In the genomic region with DNA sequence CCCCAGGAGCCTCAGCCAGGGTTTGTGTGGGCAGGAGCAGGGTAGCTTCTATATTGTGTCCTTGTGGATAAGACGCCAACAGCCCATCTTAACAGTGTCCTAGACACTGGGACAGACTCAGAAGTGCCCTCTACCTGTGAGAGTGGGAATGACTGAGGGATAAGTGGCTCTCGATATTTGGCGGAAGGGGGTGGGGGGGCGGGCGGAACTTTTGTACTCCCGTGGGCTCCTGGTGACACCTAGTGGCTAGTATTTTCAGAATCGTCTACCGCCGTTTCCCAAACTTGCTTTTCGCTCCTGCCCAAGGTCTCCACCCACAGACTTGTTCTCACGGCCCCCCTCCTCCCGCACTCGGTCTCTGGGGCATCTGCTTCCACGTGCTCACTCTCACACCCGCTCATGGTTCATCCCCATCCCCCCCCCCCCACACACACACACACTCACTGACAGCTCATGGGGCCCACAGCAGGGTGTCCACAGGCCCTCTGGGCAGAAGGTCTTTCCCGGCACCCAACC, we compare ENCODE assay signal across 8 mouse cellular contexts. TPM values are rescaled to one million over a fixed set of nuclear protein-coding genes. Genes with fewer than 3 reads are reported as not detected.
DNase-seq lines count a peak whose midpoint lies in the region; ATAC-seq lines count a peak whose summit lies in the region.

No protein-coding gene starts in this region.

- no peak overlapping the region for H3K9ac ChIP-seq in hindbrain, embryonic 14.5 days

- H3K4me1 ChIP-seq in hindbrain, embryonic 14.5 days (replicated peaks; ENCODE audit: control insufficient read depth, insufficient read depth, low read length) = no peaks in the 10 kb centered on the region

- DNase-seq in WW6 (ENCODE audit: low read depth, low spot score) = peak; percentile 69
- peak; percentile 93 to 95 for DNase-seq in cerebellum, postnatal 10 days
- DNase-seq in frontal cortex, postnatal 25 days (ENCODE audit: low spot score in 2 of 2) = peak; percentile 29 to 64
- DNase-seq in hindbrain, embryonic 14.5 days (ENCODE audit: low spot score) = peak; percentile 89
- peak; percentile 84 to 89 for DNase-seq in layer of hippocampus, postnatal 10 days (ENCODE audit: low spot score in 2 of 2)
- peak; percentile 84 for DNase-seq in lung, postnatal 14 days
- peak; percentile 96 for DNase-seq in retina, embryonic 14.5 days (ENCODE audit: low spot score)

- H3K9me3 ChIP-seq in hindbrain, embryonic 14.5 days (ENCODE audit: control insufficient read depth, low read length) = no peaks in the 10 kb centered on the region

- 2% methylated on average over 15 of the region's 16 CpGs for WGBS in hindbrain, embryonic 14.5 days

- no peaks in the 10 kb centered on the region for H3K36me3 ChIP-seq in hindbrain, embryonic 14.5 days (replicated peaks; ENCODE audit: control insufficient read depth, insufficient read depth)

- H3K4me2 ChIP-seq in hindbrain, embryonic 14.5 days (replicated peaks) = 0 out of 2 replicates have a peak overlapping the region, but pooled peaks have one; percentile 17

- H3K27me3 ChIP-seq in hindbrain, embryonic 14.5 days (ENCODE audit: control insufficient read depth, insufficient read depth, low read length) = peaks cover 16% of the 10 kb centered on the region

- H3K4me3 ChIP-seq in hindbrain, embryonic 14.5 days (replicated peaks; ENCODE audit: low read length) = no peak overlapping the region

- peak; percentile 68 for ATAC-seq in hindbrain, embryonic 14.5 days (ENCODE audit: low FRiP score)
- no peak for ATAC-seq in erythroid progenitor cell, adult 5-6 weeks (replicated peaks; ENCODE audit: low FRiP score, poor library complexity, severe bottlenecking)

- no peak overlapping the region for H3K27ac ChIP-seq in hindbrain, embryonic 14.5 days

RNA-seq across cellular contexts. Expression of a gene that starts 14.3 kb away (rescaled TPM):
- polyA plus RNA-seq in hindbrain, embryonic 14.5 days (2014; fragmentation: Nextera tagmentation; extraction: Ambion mirVana) = 18.7 and 21.2 TPM in 2 replicates
- 10 to 100 TPM; 55.3 to 55.5 TPM for total RNA-seq in layer of hippocampus, postnatal 10 days (2021)
- not detected in 2 replicates for total RNA-seq in erythroid progenitor cell, adult 5-6 weeks (2015; ENCODE audit: low replicate concordance)
- total RNA-seq in erythroid progenitor cell, adult 5-6 weeks (2017; ENCODE audit: low replicate concordance) = not detected in 2 replicates

RNA-seq across cellular contexts. Expression of a gene that starts 43.4 kb away (rescaled TPM):
- polyA plus RNA-seq in hindbrain, embryonic 14.5 days (2014; fragmentation: Nextera tagmentation; extraction: Ambion mirVana) = 25.1 and 27.3 TPM in 2 replicates
- 10 to 100 TPM; 80.4 to 83.8 TPM for total RNA-seq in layer of hippocampus, postnatal 10 days (2021)
- total RNA-seq in erythroid progenitor cell, adult 5-6 weeks (2015; ENCODE audit: low replicate concordance) = not detected in 2 replicates
- not detected in 2 replicates for total RNA-seq in erythroid progenitor cell, adult 5-6 weeks (2017; ENCODE audit: low replicate concordance)

RNA-seq across cellular contexts. Expression of a gene that starts 52.8 kb away (rescaled TPM):
- 0.82 and 1.0 TPM in 2 replicates for polyA plus RNA-seq in hindbrain, embryonic 14.5 days (2014; fragmentation: Nextera tagmentation; extraction: Ambion mirVana)
- total RNA-seq in layer of hippocampus, postnatal 10 days (2021) = 10 to 100 TPM in 1 of 2 experiments, 1 to 10 TPM in 1; 8.8 to 10.1 TPM
- total RNA-seq in erythroid progenitor cell, adult 5-6 weeks (2015; ENCODE audit: low replicate concordance) = 8.3 and 9.6 TPM in 2 replicates
- 0.30 and 1.3 TPM in 2 replicates for total RNA-seq in erythroid progenitor cell, adult 5-6 weeks (2017; ENCODE audit: low replicate concordance)

Comparison
In these comparisons a context has a peak if more than half of its experiments do, and no peak if none do; other contexts are left out.
1. RNA of a gene that starts 14.3 kb away (total RNA-seq): 55.3 to 55.5 TPM in layer of hippocampus, postnatal 10 days; not detected in erythroid progenitor cell, adult 5-6 weeks; every median in the first group is over 10 times any median in the second.
2. RNA of a gene that starts 43.4 kb away (total RNA-seq): 80.4 to 83.8 TPM in layer of hippocampus, postnatal 10 days; not detected in erythroid progenitor cell, adult 5-6 weeks; every median in the first group is over 10 times any median in the second.
3. Peak in every context shown above with its lines, with median percentiles within 50 percentile points of each other: DNase-seq.